Mouse (Mus musculus): ENCODE measurements around the gene Iqgap2. TPM values are rescaled to one million over a fixed set of nuclear protein-coding genes. Genes with fewer than 3 reads are reported as not detected.

Iqgap2 gene
- total and polyA plus RNA-seq, 3 experiments: 0.08 to 0.14 (median 0.11) TPM

DNA sequence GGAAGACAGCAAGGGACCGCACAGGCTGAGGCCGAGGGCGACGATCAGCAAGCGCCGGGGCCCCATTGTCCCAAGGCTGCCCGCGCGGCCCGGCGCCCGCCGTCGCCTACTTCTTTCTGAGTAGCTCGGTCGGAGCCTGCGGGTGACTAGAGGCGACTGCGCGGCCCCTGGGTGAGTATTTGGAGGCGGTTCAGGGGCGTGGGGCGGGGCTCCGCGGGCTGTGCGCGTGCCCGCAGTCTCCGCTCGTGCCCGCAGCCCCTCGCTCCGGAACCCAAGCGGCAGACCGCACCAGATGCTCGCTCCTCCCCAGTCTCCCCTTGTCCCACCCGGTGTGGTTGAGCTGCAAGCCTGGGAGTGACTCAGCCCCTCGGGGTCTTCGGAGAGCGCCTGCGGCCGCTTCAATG is 273.4 kb downstream of the Iqgap2 start, which contains the start of gene F2r:
Gene F2r (minus strand): TSS at position 179 of the 404 bp plus-strand sequence.
- DNase-seq (ENCODE audit: extremely low read depth): peak; percentile 74
- peak within 1 kb of the TSS; percentile 86 for H3K4me2 ChIP-seq (ENCODE audit: insufficient read depth, low read depth, poor library complexity, severe bottlenecking)
- dilution Hi-C loops (cut with MboI; ENCODE audit: extremely low pct_ligation_motif_present, extremely low pct_unique_long_range_greater_than_20kb, low sequenced_read_pairs): no loop called here
- peaks cover 0 to 8% of the 10 kb centered on the region in 2 experiments; a peak in 2 of 4 replicates for H3K4me1 ChIP-seq (ENCODE audit: control insufficient read depth in 1 of 2, insufficient read depth in 2 of 2)
- TF ChIP-seq BHLHE40 (IDR thresholded peaks at IDR 0.05; ENCODE audit: low read depth, low read length) (peak; percentile 58; the same call in 1 of the 2 replicates), NRF1 (IDR thresholded peaks at IDR 0.05; ENCODE audit: low read depth, low read length) (peak; percentile 34; the same call in 1 of the 2 replicates), IRF4 (IDR thresholded peaks at IDR 0.05; ENCODE audit: low read depth, low read length) (peak; percentile 38; the same call in 1 of the 2 replicates), SMC3 (IDR thresholded peaks at IDR 0.05; ENCODE audit: low read depth, low read length) (no peak), MAFK (IDR thresholded peaks at IDR 0.05; ENCODE audit: insufficient replicate concordance, low read length) (0 out of 2 replicates have a peak, but pooled peaks have one; percentile 41), KAT2A (IDR thresholded peaks at IDR 0.05; ENCODE audit: insufficient replicate concordance, low read length) (no peak), EP300 (IDR thresholded peaks at IDR 0.05; ENCODE audit: low read length) (0 out of 2 replicates have a peak, but pooled peaks have one; percentile 9)
- H3K36me3 ChIP-seq (replicated peaks in 1 of 2; ENCODE audit: control insufficient read depth in 1 of 2, insufficient read depth in 1 of 2, low read length in 1 of 2): no peaks in the 10 kb centered on the region
- H3K27ac ChIP-seq (ENCODE audit: insufficient read depth, low read depth): no peak within 1 kb of the TSS
- peak within 1 kb of the TSS; percentile 6 to 51 (median 42) for H3K4me3 ChIP-seq (replicated peaks in 1 of 3; ENCODE audit: low read depth in 2 of 3, low read length in 2 of 3, poor library complexity in 1 of 3)
- H3K9ac ChIP-seq (ENCODE audit: insufficient read depth, low read depth): no peak within 1 kb of the TSS
- no peaks in the 10 kb centered on the region for H3K9me3 ChIP-seq (replicated peaks; ENCODE audit: low read length)
- no peaks in the 10 kb centered on the region for H3K79me2 ChIP-seq (replicated peaks; ENCODE audit: control insufficient read depth, extremely low read depth, insufficient read depth, poor library complexity, severe bottlenecking)
- H3K27me3 ChIP-seq (replicated peaks): peaks cover 65% of the 10 kb centered on the region
- in situ Hi-C loops (cut with MboI; ENCODE audit: low pct_ligation_motif_present, low pct_unique_long_range_greater_than_20kb, low sequenced_read_pairs): no loop called here

DNA sequence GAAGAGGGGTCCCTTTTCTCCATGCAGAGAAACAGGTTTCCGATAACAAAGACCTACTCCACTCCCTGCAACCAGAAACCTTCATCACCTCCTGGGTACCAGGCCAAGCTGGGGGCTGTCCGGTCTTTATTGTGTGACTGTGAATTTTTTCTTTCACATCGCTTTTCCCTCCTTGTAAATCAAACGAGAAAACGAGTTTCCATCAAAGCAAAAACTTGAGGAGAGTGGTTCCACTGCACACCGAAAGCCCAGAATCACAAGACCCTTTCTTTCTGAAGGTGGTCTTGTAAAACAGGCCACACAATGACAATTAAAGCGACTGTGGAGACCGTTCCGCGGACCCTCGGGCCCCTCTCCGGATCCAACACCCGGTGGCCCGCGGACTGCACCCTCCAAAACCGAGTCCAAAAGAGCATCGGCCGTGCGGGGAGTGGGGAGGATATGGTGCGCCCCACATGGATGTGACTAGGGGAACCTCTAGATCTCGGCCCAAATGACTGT is 274.0 kb downstream of the Iqgap2 start:
- no peak overlapping the region for H3K27ac ChIP-seq (ENCODE audit: insufficient read depth, low read depth)
- H3K4me1 ChIP-seq (ENCODE audit: control insufficient read depth in 1 of 2, insufficient read depth in 2 of 2): peaks cover 0 to 8% of the 10 kb centered on the region in 2 experiments; a peak in 2 of 4 replicates
- in situ Hi-C loops (cut with MboI; ENCODE audit: low pct_ligation_motif_present, low pct_unique_long_range_greater_than_20kb, low sequenced_read_pairs) (no loop called here), dilution Hi-C loops (cut with MboI; ENCODE audit: extremely low pct_ligation_motif_present, extremely low pct_unique_long_range_greater_than_20kb, low sequenced_read_pairs) (no loop called here)
- peak overlapping the region in 2 of 3 experiments; percentile 42 to 51 for H3K4me3 ChIP-seq (replicated peaks in 1 of 3; ENCODE audit: low read depth in 2 of 3, low read length in 2 of 3, poor library complexity in 1 of 3)
- H3K9me3 ChIP-seq (replicated peaks; ENCODE audit: low read length): no peaks in the 10 kb centered on the region
- peak overlapping the region; percentile 86 for H3K4me2 ChIP-seq (ENCODE audit: insufficient read depth, low read depth, poor library complexity, severe bottlenecking)
- DNase-seq (ENCODE audit: extremely low read depth): no peak
- no peaks in the 10 kb centered on the region for H3K36me3 ChIP-seq (replicated peaks in 1 of 2; ENCODE audit: control insufficient read depth in 1 of 2, insufficient read depth in 1 of 2, low read length in 1 of 2)
- peaks cover 68% of the 10 kb centered on the region for H3K27me3 ChIP-seq (replicated peaks)
- TF ChIP-seq TBP (conservative IDR thresholded peaks at IDR 0.05; ENCODE audit: low read depth, low read length) (no peak), CTCF (conservative IDR thresholded peaks at IDR 0.05 in 1 of 2, IDR thresholded peaks at IDR 0.05 in 1 of 2; ENCODE audit: low read depth in 2 of 2, low read length in 2 of 2) (no peak), GABPA (IDR thresholded peaks at IDR 0.05; ENCODE audit: insufficient replicate concordance, low read depth, low read length) (no peak), TCF12 (IDR thresholded peaks at IDR 0.05; ENCODE audit: low read depth, low read length) (no peak), NELFE (IDR thresholded peaks at IDR 0.05; ENCODE audit: low read depth, low read length) (no peak), SIN3A (IDR thresholded peaks at IDR 0.05; ENCODE audit: low read length) (no peak), MYC (IDR thresholded peaks at IDR 0.05; ENCODE audit: low read depth, low read length) (no peak), USF2 (conservative IDR thresholded peaks at IDR 0.05; ENCODE audit: low read depth, low read length) (no peak), SMC3 (IDR thresholded peaks at IDR 0.05; ENCODE audit: low read depth, low read length) (no peak), E2F4 (IDR thresholded peaks at IDR 0.05; ENCODE audit: insufficient replicate concordance, low read depth, low read length) (no peak), ETS1 (conservative IDR thresholded peaks at IDR 0.05; ENCODE audit: low read depth, low read length) (no peak), IRF4 (IDR thresholded peaks at IDR 0.05; ENCODE audit: low read depth, low read length) (no peak), ZMIZ1 (IDR thresholded peaks at IDR 0.05; ENCODE audit: low read depth, low read length) (no peak), MXI1 (IDR thresholded peaks at IDR 0.05; ENCODE audit: low read depth, low read length) (no peak), NRF1 (IDR thresholded peaks at IDR 0.05; ENCODE audit: low read depth, low read length) (no peak), MAFK (IDR thresholded peaks at IDR 0.05; ENCODE audit: insufficient replicate concordance, low read length) (no peak), ELF1 (IDR thresholded peaks at IDR 0.05; ENCODE audit: low read depth, low read length) (no peak), MAZ (IDR thresholded peaks at IDR 0.05; ENCODE audit: low read depth, low read length) (no peak), CHD1 (IDR thresholded peaks at IDR 0.05; ENCODE audit: low read depth, low read length) (no peak), HCFC1 (IDR thresholded peaks at IDR 0.05; ENCODE audit: low read depth, low read length) (no peak)
- no peak overlapping the region for H3K9ac ChIP-seq (ENCODE audit: insufficient read depth, low read depth)
- H3K79me2 ChIP-seq (replicated peaks; ENCODE audit: control insufficient read depth, extremely low read depth, insufficient read depth, poor library complexity, severe bottlenecking): no peaks in the 10 kb centered on the region
